Mouse (Mus musculus) central nervous system, embryonic 14 days (tissue): ENCODE measurements around the gene Pfkm. TPM values are rescaled to one million over a fixed set of nuclear protein-coding genes. Genes with fewer than 3 reads are reported as not detected.

Experiments
- polyA plus RNA-seq: library from polyadenylated mRNA; depleted of rRNA; stranded (reverse); fragments of >200 nt; gene quantifications from 2 replicates; pipeline ENCODE4 v1.2.3, GENCODE M21; 2012; rRNA removed

Pfkm gene
- polyA plus RNA-seq, result 97.8 and 98.1 TPM in 2 replicates

GRCm38 (mm10) chr15:98092372-98093120 lies at the start of gene Pfkm:
TSS of gene Pfkm (plus strand) at chr15:98092589.

GRCm38 (mm10) chr15:98093121-98094011 lies 977 bp downstream of the Pfkm start, which contains the start of gene Senp1:
TSS of gene Senp1 (minus strand) at chr15:98093744.

GRCm38 (mm10) chr15:98165525-98165924 lies 73.1 kb downstream of the Pfkm start, which contains the start of gene Asb8:
TSS of gene Asb8 (minus strand) at chr15:98165625.

GRCm38 (mm10) chr15:98166963-98167644 lies 74.7 kb downstream of the Pfkm start, which contains the start of gene Ccdc184:
TSS of gene Ccdc184 (plus strand) at chr15:98167158.

Other genes starting within 250 kb of the Pfkm start
- gene Hdac7, start 248.1 kb upstream of the Pfkm start, polyA plus RNA-seq, result 64.9 and 81.7 TPM in 2 replicates
- gene Vdr, start 182.0 kb upstream of the Pfkm start, polyA plus RNA-seq, result 0.27 and 0.89 TPM in 2 replicates
- 56.7 and 63.4 TPM in 2 replicates for gene Tmem106c, start 128.4 kb upstream of the Pfkm start, polyA plus RNA-seq
- gene Col2a1, start 87.9 kb upstream of the Pfkm start, polyA plus RNA-seq, result 86.7 and 497 TPM in 2 replicates
- 22.1 and 23.1 TPM in 2 replicates for gene Senp1, start 1.2 kb downstream of the Pfkm start, polyA plus RNA-seq
- 39.6 and 45.8 TPM in 2 replicates for gene Asb8, start 73.0 kb downstream of the Pfkm start, polyA plus RNA-seq
- 31.8 and 34.8 TPM in 2 replicates for gene Ccdc184, start 74.6 kb downstream of the Pfkm start, polyA plus RNA-seq
- gene Olfr288, start 103.0 kb downstream of the Pfkm start, polyA plus RNA-seq, result not detected in 2 replicates
- gene Gm44579, start 128.4 kb downstream of the Pfkm start, polyA plus RNA-seq, result not detected in 2 replicates
- gene Olfr287, start 128.5 kb downstream of the Pfkm start, polyA plus RNA-seq, result not detected in 2 replicates
- gene Olfr286, start 141.9 kb downstream of the Pfkm start, polyA plus RNA-seq, result not detected in 2 replicates
- not detected in 2 replicates for gene H1fnt, start 164.7 kb downstream of the Pfkm start, polyA plus RNA-seq
- 8.0 and 9.4 TPM in 2 replicates for gene Zfp641, start 203.6 kb downstream of the Pfkm start, polyA plus RNA-seq
- gene Olfr285, start 224.8 kb downstream of the Pfkm start, polyA plus RNA-seq, result not detected in 2 replicates
- gene Olfr284, start 248.4 kb downstream of the Pfkm start, polyA plus RNA-seq, result not detected in 2 replicates